Mouse (Mus musculus): ENCODE data around the gene Lrrc30.

The Lrrc30 gene

GRCm38 (mm10) chr17:67632676-67633339, at the start of gene Lrrc30:
Gene Lrrc30 (minus strand): TSS chr17:67632723.
- ChIA-PET CTCF (interaction anchor here in 3 of 4 experiments (0.6 to 1.1 kb wide), 5 partner anchors 19 to 198 kb away, joined by 3 to 5 read pairs (median 4); no protein-coding TSS in a partner anchor), POLR2A (interaction anchor here in 1 of 4 experiments (1.5 kb wide), 1 partner anchor 280 kb away, joined by 3 read pairs; no protein-coding TSS in a partner anchor)

- ChIA-PET POLR2A (interaction anchor here in 3 of 4 experiments (0.7 to 2.5 kb wide), 10 partner anchors 9 to 1202 kb away, joined by 3 to 11 read pairs (median 4); partner anchors contain the start of gene Lama1 (in 2 of the 3)), CTCF (interaction anchor here (0.6 to 1.9 kb wide), 6 partner anchors 13 to 1143 kb away, joined by 3 to 6 read pairs (median 4); partner anchors contain the start of gene Lama1 (in 1 of the 4))
These were observed 48.6 kb upstream of the Lrrc30 start for GRCm38 (mm10) chr17:67681084-67681483.

GRCm38 (mm10) chr17:67678576-67678975, 46.1 kb upstream of the Lrrc30 start:
- CTCF ChIA-PET: interaction anchor here in 2 of 4 experiments (0.6 to 1.2 kb wide), 2 partner anchors 11 to 28 kb away, joined by 3 read pairs; no protein-coding TSS in a partner anchor
- POLR2A ChIA-PET: interaction anchor here in 1 of 4 experiments (0.5 kb wide), 1 partner anchor 15 kb away, joined by 3 read pairs; no protein-coding TSS in a partner anchor

GRCm38 (mm10) chr17:67667981-67668380, 35.5 kb upstream of the Lrrc30 start:
- ChIA-PET POLR2A (interaction anchor here in 1 of 4 experiments (1.0 kb wide), 1 partner anchor 26 kb away, joined by 3 read pairs; no protein-coding TSS in a partner anchor), CTCF (interaction anchor here (0.6 to 4.2 kb wide), 26 partner anchors 10 to 1860 kb away, joined by 3 to 33 read pairs (median 4); partner anchors contain the start of gene Lama1 (in 1 of the 4))

GRCm38 (mm10) chr17:67666981-67667380, 34.5 kb upstream of the Lrrc30 start:
- CTCF ChIA-PET: interaction anchor here (0.6 to 4.2 kb wide), 8 partner anchors 14 to 893 kb away, joined by 3 to 33 read pairs (median 4); partner anchors contain the start of gene Lama1 (in 1 of the 4)

GRCm38 (mm10) chr17:67664299-67664698, 31.8 kb upstream of the Lrrc30 start:
- POLR2A ChIA-PET: no interaction called here
- CTCF ChIA-PET: interaction anchor here in 2 of 4 experiments (1.0 to 1.2 kb wide), 2 partner anchors 13 kb away, joined by 3 to 4 read pairs; no protein-coding TSS in a partner anchor

More at GRCm38 (mm10) chr17:67666981-67667380, 34.5 kb upstream of the Lrrc30 start:
- POLR2A ChIA-PET: interaction anchor here in 2 of 4 experiments (0.7 to 0.8 kb wide), 2 partner anchors 14 to 386 kb away, joined by 4 read pairs; no protein-coding TSS in a partner anchor

GRCm38 (mm10) chr17:67651506-67651905, 19.0 kb upstream of the Lrrc30 start:
- CTCF ChIA-PET: interaction anchor here (0.5 to 4.3 kb wide), 49 partner anchors 9 to 1072 kb away, joined by 3 to 33 read pairs (median 3); partner anchors contain the start of genes Lama1 (in 2 of the 4) and Lrrc30 (in 2 of the 4)
- POLR2A ChIA-PET: interaction anchor here in 2 of 4 experiments (1.1 to 1.8 kb wide), 3 partner anchors 15 to 47 kb away, joined by 3 to 4 read pairs (median 4); no protein-coding TSS in a partner anchor

GRCm38 (mm10) chr17:67641627-67642026, 9.1 kb upstream of the Lrrc30 start:
- CTCF ChIA-PET: interaction anchor here in 2 of 4 experiments (0.9 to 2.9 kb wide), 2 partner anchors 10 kb away, joined by 3 to 16 read pairs; no protein-coding TSS in a partner anchor
- POLR2A ChIA-PET: no interaction called here

- CTCF ChIA-PET: interaction anchor here in 1 of 4 experiments (0.6 kb wide), 1 partner anchor 800 kb away, joined by 3 read pairs; no protein-coding TSS in a partner anchor
- POLR2A ChIA-PET: no interaction called here
These were observed 5.7 kb upstream of the Lrrc30 start for GRCm38 (mm10) chr17:67638119-67638810.

GRCm38 (mm10) chr17:67636951-67637350, 4.4 kb upstream of the Lrrc30 start:
- POLR2A ChIA-PET: interaction anchor here in 1 of 4 experiments (1.1 to 1.2 kb wide), 2 partner anchors 8 to 15 kb away, joined by 3 to 4 read pairs; no protein-coding TSS in a partner anchor
- CTCF ChIA-PET: interaction anchor here in 3 of 4 experiments (0.6 to 1.1 kb wide), 4 partner anchors 14 to 537 kb away, joined by 3 to 6 read pairs (median 4); no protein-coding TSS in a partner anchor

GRCm38 (mm10) chr17:67636304-67636703, 3.8 kb upstream of the Lrrc30 start:
- ChIA-PET POLR2A (interaction anchor here in 1 of 4 experiments (1.2 kb wide), 1 partner anchor 16 kb away, joined by 4 read pairs; no protein-coding TSS in a partner anchor), CTCF (interaction anchor here in 3 of 4 experiments (0.6 to 1.1 kb wide), 6 partner anchors 15 to 1656 kb away, joined by 3 to 13 read pairs (median 4); no protein-coding TSS in a partner anchor)

- POLR2A ChIA-PET: interaction anchor here in 1 of 4 experiments (0.6 to 1.0 kb wide), 4 partner anchors 8 to 1078 kb away, joined by 3 to 5 read pairs (median 3); no protein-coding TSS in a partner anchor
These were observed 2.8 kb downstream of the Lrrc30 start for GRCm38 (mm10) chr17:67629746-67630145.

GRCm38 (mm10) chr17:67629211-67629657, 3.3 kb downstream of the Lrrc30 start:
- POLR2A ChIA-PET: interaction anchor here in 1 of 4 experiments (1.0 kb wide), 1 partner anchor 8 kb away, joined by 3 read pairs; no protein-coding TSS in a partner anchor
- CTCF ChIA-PET: interaction anchor here in 3 of 4 experiments (0.5 to 0.7 kb wide), 3 partner anchors 39 to 186 kb away, joined by 3 to 4 read pairs (median 3); no protein-coding TSS in a partner anchor

More at GRCm38 (mm10) chr17:67629746-67630145, 2.8 kb downstream of the Lrrc30 start:
- CTCF ChIA-PET: interaction anchor here (0.5 to 1.2 kb wide), 4 partner anchors 22 to 72 kb away, joined by 3 to 23 read pairs (median 3); no protein-coding TSS in a partner anchor

- POLR2A ChIA-PET: interaction anchor here in 2 of 4 experiments (0.6 to 1.0 kb wide), 2 partner anchors 9 to 47 kb away, joined by 3 to 7 read pairs; no protein-coding TSS in a partner anchor
- CTCF ChIA-PET: interaction anchor here in 2 of 4 experiments (0.6 kb wide), 2 partner anchors 15 to 187 kb away, joined by 4 read pairs; no protein-coding TSS in a partner anchor
These were observed 4.0 kb downstream of the Lrrc30 start for GRCm38 (mm10) chr17:67628475-67628874.

GRCm38 (mm10) chr17:67625431-67625830, 7.1 kb downstream of the Lrrc30 start:
- ChIA-PET POLR2A (no interaction called here), CTCF (no interaction called here)

GRCm38 (mm10) chr17:67619001-67619400, 13.5 kb downstream of the Lrrc30 start:
- ChIA-PET CTCF (interaction anchor here in 1 of 4 experiments (1.2 kb wide), 1 partner anchor 49 kb away, joined by 4 read pairs; no protein-coding TSS in a partner anchor), POLR2A (interaction anchor here in 1 of 4 experiments (0.5 kb wide), 1 partner anchor 142 kb away, joined by 4 read pairs; no protein-coding TSS in a partner anchor)

GRCm38 (mm10) chr17:67614381-67614780, 18.1 kb downstream of the Lrrc30 start:
- POLR2A ChIA-PET: no interaction called here
- CTCF ChIA-PET: interaction anchor here in 1 of 4 experiments (0.6 kb wide), 1 partner anchor 859 kb away, joined by 4 read pairs; no protein-coding TSS in a partner anchor

- ChIA-PET POLR2A (no interaction called here), CTCF (no interaction called here)
These were observed 19.9 kb downstream of the Lrrc30 start for GRCm38 (mm10) chr17:67612576-67612975.

Measured in embryonic stem cell, embryonic (primary cell).